Mouse (Mus musculus) G1E (cell line): Measurements from ENCODE around the gene Dalrd3.

Experiments
- CTCF ChIP-seq: IDR thresholded peaks from 2 replicates; pipeline ENCODE4 v1.5.1; 2012; ENCODE audit warnings: low read depth, low read length, inconsistent platforms, mixed read lengths
- GATA1 ChIP-seq: IDR thresholded peaks from 2 replicates; pipeline ENCODE4 v1.6.1; 2012; ENCODE audit warnings: borderline replicate concordance, low read length, inconsistent platforms, mixed read lengths
- GATA2 ChIP-seq: IDR thresholded peaks from 2 replicates; pipeline ENCODE4 v1.6.1; 2012; ENCODE audit warnings: low read depth, low read length, inconsistent platforms, borderline replicate concordance
- POLR2AphosphoS5 ChIP-seq: IDR thresholded peaks from 2 replicates; pipeline ENCODE4 v1.6.1; 2012; ENCODE audit warnings: low read depth, low read length, inconsistent platforms; ENCODE audit not compliant: insufficient replicate concordance
- TAL1 ChIP-seq: conservative IDR thresholded peaks from 2 replicates; pipeline ENCODE4 v1.6.1; 2012; ENCODE audit warnings: low read depth, low read length, inconsistent platforms, mixed read lengths

- TF ChIP-seq CTCF, result no peak
- TF ChIP-seq POLR2AphosphoS5, result no peak
- TF ChIP-seq GATA1, result no peak
- TF ChIP-seq TAL1, result no peak
- TF ChIP-seq GATA2, result no peak
Observed at GRCm38 (mm10) chr9:108540846-108541245, 28.8 kb upstream of the Dalrd3 start.
